Mouse (Mus musculus): ENCODE data around the gene Tctex1d4. TPM values are rescaled to one million over a fixed set of nuclear protein-coding genes. Genes with fewer than 3 reads are reported as not detected.

The Tctex1d4 gene
- polyA plus RNA-seq, 1 experiment from 2014 or later, result 1.5 TPM

DNA sequence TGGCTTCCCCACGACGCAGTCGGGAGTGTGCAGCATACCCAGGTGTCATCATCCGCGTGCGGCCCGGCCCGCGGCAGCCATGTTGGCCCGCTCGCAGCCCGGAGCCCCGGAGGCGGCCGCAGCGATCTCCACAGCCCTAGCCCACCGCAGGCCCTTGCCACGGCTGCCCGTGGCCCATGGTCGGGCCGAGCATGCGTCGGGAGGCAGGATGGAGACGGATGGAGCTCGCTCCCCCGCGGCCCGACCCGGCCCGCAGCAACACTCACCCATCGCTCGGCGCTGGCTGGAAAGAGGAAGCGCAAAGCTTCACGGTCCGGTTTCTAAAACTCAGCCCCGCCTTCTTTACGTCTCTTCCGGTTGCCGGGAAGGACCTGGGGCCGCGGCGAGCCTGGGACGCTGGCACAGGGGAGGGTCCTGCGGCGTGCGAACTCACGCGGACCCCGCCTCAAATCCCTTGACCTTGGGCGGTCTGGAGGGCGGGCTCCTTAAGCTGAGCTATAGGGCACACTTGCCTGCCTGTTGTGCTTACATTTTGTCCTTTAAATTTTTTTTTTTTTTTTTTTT, 29.3 kb downstream of the Tctex1d4 start, which contains the start of gene Rps8:
Gene Rps8, minus strand, starts transcription at position 452 of the 564 bp plus-strand sequence.
- no peaks in the 10 kb centered on the region for H3K9me3 ChIP-seq (ENCODE audit: control insufficient read depth, low read length)
- ATAC-seq, result peak; percentile 95
- H3K27ac ChIP-seq (ENCODE audit: low read depth, low read length), result peak within 1 kb of the TSS; percentile 93
- peak within 1 kb of the TSS; percentile 94 for H3K9ac ChIP-seq (ENCODE audit: low read depth, low read length)
- H3K36me3 ChIP-seq (ENCODE audit: control insufficient read depth, insufficient read depth, low read length), result peaks cover 27% of the 10 kb centered on the region
- H3K4me2 ChIP-seq (ENCODE audit: low read length), result peak within 1 kb of the TSS; percentile 80
- under 1% methylated on average over 48 of the region's 52 CpGs for WGBS
- H3K4me3 ChIP-seq (ENCODE audit: low read length), result peak within 1 kb of the TSS; percentile 90
- no peaks in the 10 kb centered on the region for H3K27me3 ChIP-seq (replicated peaks; ENCODE audit: control insufficient read depth, insufficient read depth, low read length)
- peaks cover 10% of the 10 kb centered on the region; the same call in 1 of the 2 replicates for H3K4me1 ChIP-seq (ENCODE audit: control insufficient read depth, insufficient read depth, low read depth, low read length)

DNA sequence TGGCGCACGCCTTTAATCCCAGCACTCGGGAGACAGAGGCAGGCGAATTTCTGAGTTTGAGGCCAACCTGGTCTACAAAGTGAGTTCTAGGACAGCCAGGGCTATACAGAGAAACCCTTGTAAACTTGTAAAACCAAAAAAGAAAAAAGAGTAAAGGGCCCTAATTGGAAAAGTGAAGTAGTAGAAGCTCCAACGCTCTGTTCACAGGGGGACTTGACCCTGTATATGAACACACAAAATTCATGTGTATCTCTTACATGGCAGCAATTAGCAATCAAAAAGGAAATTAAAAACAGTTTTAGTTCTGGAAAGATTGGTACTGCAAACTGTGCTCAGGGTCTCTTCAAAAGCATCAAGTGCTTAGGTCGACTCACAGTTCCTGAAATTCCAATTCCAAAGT, 29.8 kb downstream of the Tctex1d4 start:
- H3K4me2 ChIP-seq (ENCODE audit: low read length), result peak overlapping the region; percentile 80
- no peak for ATAC-seq
- no peak overlapping the region for H3K9ac ChIP-seq (ENCODE audit: low read depth, low read length)
- peak overlapping the region; percentile 90 for H3K4me3 ChIP-seq (ENCODE audit: low read length)
- WGBS, result 27% methylated on average over 6 of the region's 6 CpGs
- H3K4me1 ChIP-seq (ENCODE audit: control insufficient read depth, insufficient read depth, low read depth, low read length), result peaks cover 10% of the 10 kb centered on the region; the same call in 1 of the 2 replicates
- H3K27me3 ChIP-seq (replicated peaks; ENCODE audit: control insufficient read depth, insufficient read depth, low read length), result no peaks in the 10 kb centered on the region
- peak overlapping the region; percentile 93 for H3K27ac ChIP-seq (ENCODE audit: low read depth, low read length)
- H3K9me3 ChIP-seq (ENCODE audit: control insufficient read depth, low read length), result no peaks in the 10 kb centered on the region
- H3K36me3 ChIP-seq (ENCODE audit: control insufficient read depth, insufficient read depth, low read length), result peaks cover 22% of the 10 kb centered on the region

DNA sequence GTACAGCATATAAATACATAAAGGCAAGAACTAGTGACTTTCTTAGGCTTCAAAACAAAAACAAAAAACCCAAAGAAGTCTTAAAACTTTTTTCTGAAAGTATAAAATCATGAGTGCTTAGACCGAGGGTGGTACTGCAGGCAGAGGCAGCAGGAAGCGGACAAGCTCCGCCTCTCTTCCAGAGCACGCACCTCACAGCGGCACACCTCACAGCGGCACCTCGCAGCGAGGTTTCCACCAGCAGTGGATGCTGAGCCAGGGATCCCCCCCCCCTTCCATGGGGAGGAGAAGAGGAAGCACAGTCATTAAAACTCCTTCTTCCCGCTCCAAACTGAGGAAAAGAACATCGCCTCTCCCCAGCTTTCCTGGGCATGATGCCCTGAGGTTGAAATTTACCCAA, 33.1 kb downstream of the Tctex1d4 start:
- H3K27ac ChIP-seq (ENCODE audit: low read depth, low read length), result no peak overlapping the region
- H3K4me2 ChIP-seq (ENCODE audit: low read length), result no peak overlapping the region
- H3K9me3 ChIP-seq (ENCODE audit: control insufficient read depth, low read length), result no peaks in the 10 kb centered on the region
- no peaks in the 10 kb centered on the region for H3K27me3 ChIP-seq (replicated peaks; ENCODE audit: control insufficient read depth, insufficient read depth, low read length)
- 82% methylated on average over 10 of the region's 10 CpGs for WGBS
- peaks cover 4% of the 10 kb centered on the region; the same call in 1 of the 2 replicates for H3K4me1 ChIP-seq (ENCODE audit: control insufficient read depth, insufficient read depth, low read depth, low read length)
- no peak overlapping the region for H3K9ac ChIP-seq (ENCODE audit: low read depth, low read length)
- no peak overlapping the region for H3K4me3 ChIP-seq (ENCODE audit: low read length)
- no peaks in the 10 kb centered on the region for H3K36me3 ChIP-seq (ENCODE audit: control insufficient read depth, insufficient read depth, low read length)
- no peak for ATAC-seq

GRCm38 (mm10) chr4:117161183-117161582, 34.6 kb downstream of the Tctex1d4 start:
- Histone ChIP-seq H3K4me2 (ENCODE audit: low read length) (no peak overlapping the region), H3K4me1 (ENCODE audit: control insufficient read depth, insufficient read depth, low read depth, low read length) (no peaks in the 10 kb centered on the region), H3K36me3 (ENCODE audit: control insufficient read depth, insufficient read depth, low read length) (no peaks in the 10 kb centered on the region), H3K9me3 (ENCODE audit: control insufficient read depth, low read length) (no peaks in the 10 kb centered on the region), H3K27me3 (replicated peaks; ENCODE audit: control insufficient read depth, insufficient read depth, low read length) (no peaks in the 10 kb centered on the region), H3K9ac (ENCODE audit: low read depth, low read length) (no peak overlapping the region), H3K27ac (ENCODE audit: low read depth, low read length) (no peak overlapping the region), H3K4me3 (ENCODE audit: low read length) (no peak overlapping the region)
- 74% methylated on average over 4 of the region's 4 CpGs for WGBS
- ATAC-seq, result peak; percentile 65

- no peaks in the 10 kb centered on the region for H3K36me3 ChIP-seq (ENCODE audit: control insufficient read depth, insufficient read depth, low read length)
- no peaks in the 10 kb centered on the region for H3K27me3 ChIP-seq (replicated peaks; ENCODE audit: control insufficient read depth, insufficient read depth, low read length)
- no peak overlapping the region for H3K27ac ChIP-seq (ENCODE audit: low read depth, low read length)
- no peak overlapping the region for H3K4me2 ChIP-seq (ENCODE audit: low read length)
- no peak overlapping the region for H3K4me3 ChIP-seq (ENCODE audit: low read length)
- H3K9me3 ChIP-seq (ENCODE audit: control insufficient read depth, low read length), result no peaks in the 10 kb centered on the region
- ATAC-seq, result no peak
- H3K9ac ChIP-seq (ENCODE audit: low read depth, low read length), result no peak overlapping the region
- WGBS, result 89% methylated on average over 5 of the region's 5 CpGs
- no peaks in the 10 kb centered on the region for H3K4me1 ChIP-seq (ENCODE audit: control insufficient read depth, insufficient read depth, low read depth, low read length)
Observed at GRCm38 (mm10) chr4:117169936-117170335, 43.3 kb downstream of the Tctex1d4 start.

Small RNAs within 50 kb of the gene (microRNA-seq; reads per million reads assigned to microRNA genes)
- not detected for gene Gm22398

Other genes starting within 250 kb of the Tctex1d4 start
- 4.1 and 4.8 TPM in 2 replicates for gene Zswim5, start 249.4 kb upstream of the Tctex1d4 start, polyA plus RNA-seq (2015; fragmentation: Nextera tagmentation; extraction: Ambion mirVana)
- gene Urod, start 132.4 kb upstream of the Tctex1d4 start, polyA plus RNA-seq (2015; fragmentation: Nextera tagmentation; extraction: Ambion mirVana), result 59.8 and 60.2 TPM in 2 replicates
- gene Hectd3, start 131.5 kb upstream of the Tctex1d4 start, polyA plus RNA-seq (2015; fragmentation: Nextera tagmentation; extraction: Ambion mirVana), result 22.0 and 23.9 TPM in 2 replicates
- gene Eif2b3, start 107.4 kb upstream of the Tctex1d4 start, polyA plus RNA-seq (2015; fragmentation: Nextera tagmentation; extraction: Ambion mirVana), result 44.9 and 47.5 TPM in 2 replicates
- 7.8 and 9.6 TPM in 2 replicates for gene Ptch2, start 30.7 kb upstream of the Tctex1d4 start, polyA plus RNA-seq (2015; fragmentation: Nextera tagmentation; extraction: Ambion mirVana)
- gene Btbd19, start 1.1 kb upstream of the Tctex1d4 start, polyA plus RNA-seq (2015; fragmentation: Nextera tagmentation; extraction: Ambion mirVana), result 3.9 and 4.9 TPM in 2 replicates
- gene Plk3, start 7.2 kb downstream of the Tctex1d4 start, polyA plus RNA-seq (2015; fragmentation: Nextera tagmentation; extraction: Ambion mirVana), result 24.0 and 24.8 TPM in 2 replicates
- 320 and 403 TPM in 2 replicates for gene Rps8, start 29.4 kb downstream of the Tctex1d4 start, polyA plus RNA-seq (2015; fragmentation: Nextera tagmentation; extraction: Ambion mirVana)
- gene Kif2c, start 55.8 kb downstream of the Tctex1d4 start, polyA plus RNA-seq (2015; fragmentation: Nextera tagmentation; extraction: Ambion mirVana), result 10.1 and 14.0 TPM in 2 replicates
- gene Tmem53, start 125.2 kb downstream of the Tctex1d4 start, polyA plus RNA-seq (2015; fragmentation: Nextera tagmentation; extraction: Ambion mirVana), result 10.3 and 11.4 TPM in 2 replicates
- 2.3 and 2.9 TPM in 2 replicates for gene Armh1, start 125.3 kb downstream of the Tctex1d4 start, polyA plus RNA-seq (2015; fragmentation: Nextera tagmentation; extraction: Ambion mirVana)